Mouse (Mus musculus): ENCODE measurements around the gene Marveld2.

DNA sequence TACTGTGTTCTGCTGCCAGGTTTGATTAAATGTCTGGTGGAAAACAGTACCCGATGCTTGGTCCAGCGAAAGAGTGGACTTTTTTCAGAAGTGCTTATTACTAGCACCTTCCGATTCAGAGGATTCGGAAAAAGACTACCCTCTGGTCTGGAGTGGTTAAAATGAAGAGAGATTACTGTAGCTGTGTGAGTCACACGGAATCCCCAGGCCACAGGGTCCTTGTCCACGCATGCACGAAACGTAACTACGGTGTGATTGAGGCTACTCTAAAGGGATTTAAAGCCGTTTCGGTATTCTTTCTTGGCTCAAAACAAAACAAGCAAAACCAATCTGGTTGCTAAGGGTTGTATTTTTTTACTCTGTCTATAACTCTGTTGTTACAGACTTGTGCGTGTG is 63.7 kb downstream of the Marveld2 start:
- TF ChIP-seq CTCF (IDR thresholded peaks at IDR 0.05; ENCODE audit: low read depth) (no peak), EP300 (IDR thresholded peaks at IDR 0.05; ENCODE audit: low read depth) (no peak)
